Mouse (Mus musculus) layer of hippocampus, adult 2 months (tissue): ENCODE measurements around the gene Sdr9c7. TPM values are rescaled to one million over a fixed set of nuclear protein-coding genes. Genes with fewer than 3 reads are reported as not detected.
"Not testable (repeated sequence)": the region's sequence is repeated elsewhere in the genome, so short reads cannot be mapped to it uniquely, and the experiment has no call there.

Source experiments
- DNase-seq, 2 experiments: peaks; one replicate each; pipeline ENCODE4 v3.0.0; 2022; ENCODE audit warnings: low spot score in 2 of 2
- H3K27ac ChIP-seq: fragments of 200-600 bp; 2 replicates; pipeline ENCODE4 v1.8.1; 2022
- H3K4me3 ChIP-seq: fragments of 200-600 bp; 2 replicates; pipeline ENCODE4 v1.8.1; 2022; ENCODE audit warnings: mild to moderate bottlenecking
- CTCF ChIP-seq: fragments of 200-600 bp; conservative IDR thresholded peaks from 2 replicates; pipeline ENCODE4 v1.8.1; 2022; ENCODE audit warnings: antibody characterized with exemption, mild to moderate bottlenecking, moderate library complexity
- total RNA-seq, 2 experiments: library from RNA; stranded (reverse); gene quantifications; 2 replicates each; pipeline ENCODE4 v1.2.3; 2021

The Sdr9c7 gene
- total RNA-seq, 2 experiments from 2014 or later: 0.12 TPM; not detected in 1

DNA sequence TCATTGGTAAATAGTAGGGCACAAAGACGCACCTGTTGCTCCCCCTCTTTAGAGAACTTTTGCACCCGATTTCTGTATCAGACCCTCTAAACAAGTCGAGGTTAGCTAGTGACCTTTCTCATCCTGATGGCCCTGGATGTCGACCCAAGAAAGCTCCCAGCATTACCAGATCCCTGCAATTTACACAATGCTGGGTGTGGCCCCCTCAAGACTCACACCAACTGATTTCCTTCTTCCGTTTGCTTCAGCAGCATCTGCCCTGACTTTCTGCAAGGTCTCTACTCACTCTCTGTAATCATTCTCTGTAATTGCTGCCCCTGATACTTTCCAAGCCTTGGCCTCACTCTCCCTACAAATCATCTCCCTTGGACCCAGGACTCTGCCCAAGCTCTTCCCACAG lies 1.6 kb upstream of the Sdr9c7 start:
- no peak overlapping the region for H3K27ac ChIP-seq
- TF ChIP-seq CTCF: no peak
- H3K4me3 ChIP-seq: no peak overlapping the region
- DNase-seq: no peak

DNA sequence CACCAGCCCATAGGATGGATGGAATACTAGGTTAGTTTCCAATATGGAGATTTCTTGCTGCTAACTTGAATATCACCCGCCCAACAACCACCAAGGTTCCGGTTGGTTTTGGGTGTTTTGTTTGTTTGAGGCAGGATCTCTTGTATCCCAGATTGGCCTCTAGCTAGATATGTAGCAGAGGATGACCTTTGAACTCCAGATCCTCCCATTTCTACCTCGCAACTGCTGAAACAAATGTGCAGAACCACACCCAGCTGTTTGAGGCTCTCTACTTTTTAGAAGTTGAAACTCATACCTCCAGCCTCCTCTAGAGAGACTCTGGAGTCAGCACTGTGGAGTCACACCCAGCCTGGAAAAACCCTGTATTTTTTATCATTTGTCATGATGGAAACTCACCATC lies 812 bp upstream of the Sdr9c7 start:
- no peak overlapping the region for H3K27ac ChIP-seq
- TF ChIP-seq CTCF: no peak
- DNase-seq: no peak
- no peak overlapping the region for H3K4me3 ChIP-seq

GRCm38 (mm10) chr10:127899783-127900182 lies 1.5 kb downstream of the Sdr9c7 start:
- H3K4me3 ChIP-seq: no peak overlapping the region
- DNase-seq: no peak
- H3K27ac ChIP-seq: no peak overlapping the region
- no peak for TF ChIP-seq CTCF

DNA sequence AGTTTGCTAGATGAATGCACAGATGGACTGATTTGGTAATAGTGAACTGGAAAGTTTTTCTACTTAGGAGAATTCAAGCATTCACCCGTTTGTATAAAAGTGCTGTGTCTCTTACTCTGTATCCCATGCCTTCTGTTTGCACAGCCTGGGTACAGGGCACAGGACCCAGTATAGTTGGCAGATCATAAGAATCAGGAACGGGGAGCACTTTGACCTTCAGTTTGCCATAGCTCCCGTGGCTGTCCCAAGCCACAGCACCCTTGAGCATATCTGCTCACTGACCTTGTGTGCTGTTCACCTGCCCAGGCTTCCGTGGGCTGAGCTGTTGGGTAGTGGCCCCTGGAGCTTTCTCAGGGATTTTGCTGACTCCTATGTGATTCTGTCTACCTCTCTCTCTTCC lies 3.4 kb downstream of the Sdr9c7 start:
- TF ChIP-seq CTCF: no peak
- Histone ChIP-seq H3K4me3 (no peak overlapping the region), H3K27ac (no peak overlapping the region)
- DNase-seq: no peak

- no peak overlapping the region for H3K27ac ChIP-seq
- no peak for DNase-seq
- no peak overlapping the region for H3K4me3 ChIP-seq
- TF ChIP-seq CTCF: no peak
These were observed 4.8 kb downstream of the Sdr9c7 start for GRCm38 (mm10) chr10:127903116-127903515.

GRCm38 (mm10) chr10:127904718-127905446 lies 6.6 kb downstream of the Sdr9c7 start:
- no peak for DNase-seq
- no peak overlapping the region for H3K4me3 ChIP-seq
- no peak overlapping the region for H3K27ac ChIP-seq
- no peak for TF ChIP-seq CTCF

DNA sequence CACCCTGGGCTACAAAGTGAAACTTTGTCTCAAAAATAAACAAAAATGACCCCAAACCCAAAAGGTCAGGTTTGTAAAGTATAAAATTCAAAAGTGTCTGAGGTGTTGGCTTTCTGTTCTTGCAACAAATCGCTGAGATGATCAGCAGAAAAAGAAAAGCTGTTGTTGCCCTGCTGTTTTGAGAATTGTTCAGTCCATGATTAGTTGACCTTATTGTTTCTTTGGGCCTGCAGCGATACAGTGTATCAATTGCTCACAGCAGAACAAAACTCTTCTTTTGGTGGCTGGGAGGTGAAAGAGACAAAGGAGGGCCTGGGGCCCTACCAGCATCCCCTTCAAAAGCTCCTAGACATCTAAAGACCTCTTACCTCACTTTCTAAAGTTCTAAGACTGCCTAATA lies 7.8 kb downstream of the Sdr9c7 start:
- no peak for TF ChIP-seq CTCF
- H3K27ac ChIP-seq: no peak overlapping the region
- H3K4me3 ChIP-seq: no peak overlapping the region
- DNase-seq: no peak

- DNase-seq: no peak
- H3K27ac ChIP-seq: no peak overlapping the region
- H3K4me3 ChIP-seq: no peak overlapping the region
- TF ChIP-seq CTCF: no peak
These were observed 9.2 kb downstream of the Sdr9c7 start for GRCm38 (mm10) chr10:127907386-127907951.

DNA sequence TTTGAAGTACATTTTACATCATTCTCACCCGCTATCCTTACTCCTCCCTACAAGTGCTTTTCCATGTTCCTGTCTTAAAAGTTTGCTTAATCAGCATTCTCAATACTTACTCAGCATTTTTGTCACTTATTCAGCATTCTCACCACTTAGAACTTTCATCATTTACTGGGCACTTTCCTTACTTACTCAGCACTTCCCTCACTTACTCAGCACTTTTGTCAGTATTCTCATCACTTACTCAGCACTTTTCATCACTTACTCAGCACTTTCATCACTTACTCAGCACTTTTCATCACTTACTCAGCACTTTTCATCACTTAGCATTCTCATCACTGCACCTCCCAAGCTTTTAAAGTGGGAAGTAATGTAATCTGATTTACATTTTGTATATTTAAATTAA lies 17.3 kb downstream of the Sdr9c7 start:
- DNase-seq: no peak
- H3K4me3 ChIP-seq: no peak overlapping the region
- H3K27ac ChIP-seq: no peak overlapping the region
- TF ChIP-seq CTCF: no peak

GRCm38 (mm10) chr10:127917183-127917582 lies 18.9 kb downstream of the Sdr9c7 start:
- DNase-seq, H3K27ac ChIP-seq: not testable (repeated sequence)

DNA sequence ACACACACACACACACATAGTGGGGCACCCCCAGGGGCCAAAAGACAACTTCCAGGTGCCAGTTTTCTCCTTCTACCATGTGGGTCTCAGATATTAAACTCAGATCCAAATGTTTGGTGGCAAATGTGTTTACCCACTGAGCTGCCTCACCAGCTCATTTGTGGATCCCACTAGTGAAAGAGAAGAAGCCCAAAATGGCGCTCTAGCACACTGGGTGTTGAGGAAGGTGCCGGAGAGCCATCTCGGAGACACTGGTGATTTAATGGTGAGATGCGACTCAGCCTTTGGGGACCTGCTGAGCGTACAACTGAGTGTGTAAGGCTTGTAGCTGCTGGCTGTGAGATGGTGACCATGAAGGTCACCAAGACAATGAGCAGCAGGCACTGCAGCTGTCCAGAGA lies 19.3 kb downstream of the Sdr9c7 start:
- no peak for TF ChIP-seq CTCF
- no peak overlapping the region for H3K4me3 ChIP-seq
- no peak for DNase-seq
- no peak overlapping the region for H3K27ac ChIP-seq

More at GRCm38 (mm10) chr10:127917183-127917582, 18.9 kb downstream of the Sdr9c7 start:
- H3K4me3 ChIP-seq: not testable (repeated sequence)

GRCm38 (mm10) chr10:127922241-127922640 lies 23.9 kb downstream of the Sdr9c7 start:
- DNase-seq: no peak
- no peak overlapping the region for H3K27ac ChIP-seq
- TF ChIP-seq CTCF: no peak
- no peak overlapping the region for H3K4me3 ChIP-seq

- DNase-seq: no peak
- no peak overlapping the region for H3K4me3 ChIP-seq
- H3K27ac ChIP-seq: no peak overlapping the region
- no peak for TF ChIP-seq CTCF
These were observed 24.7 kb downstream of the Sdr9c7 start for GRCm38 (mm10) chr10:127923024-127923423.

DNA sequence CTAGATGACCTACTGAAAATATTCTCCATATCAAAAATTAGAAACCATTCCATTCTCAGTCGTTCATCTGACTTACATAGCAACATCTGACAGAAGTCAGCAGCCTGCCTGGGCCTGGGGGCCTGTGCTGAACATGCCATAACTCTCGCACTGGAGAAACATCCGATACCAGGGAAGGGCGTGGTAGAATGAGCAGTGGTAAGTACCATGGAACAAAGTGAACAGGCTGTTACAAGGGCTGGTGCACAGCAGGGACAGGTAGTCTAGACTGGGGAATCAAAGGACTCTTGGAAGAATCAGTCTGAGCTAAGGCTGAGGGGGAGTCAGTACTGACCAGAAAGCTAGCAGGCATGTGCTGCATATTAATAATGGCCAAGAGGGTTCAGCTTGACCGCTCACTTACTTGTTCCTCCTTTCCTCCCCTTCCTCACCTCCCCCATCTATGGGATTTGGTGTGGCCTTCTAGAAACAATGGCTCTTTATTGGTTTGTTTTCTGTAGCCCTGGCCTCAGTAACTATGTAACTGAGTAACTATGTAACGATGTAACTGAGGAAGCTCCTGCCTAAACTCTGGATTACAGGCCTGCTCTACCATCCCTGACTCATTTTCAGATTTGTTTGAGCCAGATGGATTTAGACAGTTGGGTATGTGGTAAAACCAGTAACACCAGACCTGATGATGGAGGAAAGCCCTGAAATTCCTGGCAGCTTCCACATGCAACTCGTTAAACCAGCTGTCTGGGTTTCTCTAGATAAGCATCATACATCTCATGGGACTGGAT lies 26.5 kb downstream of the Sdr9c7 start:
- no peak for TF ChIP-seq CTCF
- DNase-seq: peak; percentile 64 to 85

More for the DNA sequence above, 26.5 kb downstream of the Sdr9c7 start:
- 0 out of 2 replicates have a peak overlapping the region, but pooled peaks have one; percentile 25 for H3K27ac ChIP-seq
- no peak overlapping the region for H3K4me3 ChIP-seq
